Mouse (Mus musculus) cerebellum, adult 8-10 months (tissue): ENCODE data around the gene Zfp157.
"Not testable (repeated sequence)": the region's sequence is repeated elsewhere in the genome, so short reads cannot be mapped to it uniquely, and the experiment has no call there.

Source experiments
- DNase-seq: peaks from one replicate; pipeline ENCODE4 v3.0.0; 2022

Zfp157 gene

GRCm38 (mm10) chr5:138441286-138442194, at the start of gene Zfp157:
Zfp157 (plus strand) TSS chr5:138441468.
- DNase-seq: peak; percentile 90

- no peak for DNase-seq
Measured at GRCm38 (mm10) chr5:138397795-138398337, 43.4 kb upstream of the Zfp157 start.

- not testable (repeated sequence) for DNase-seq
Measured at GRCm38 (mm10) chr5:138400431-138400830, 40.8 kb upstream of the Zfp157 start.

GRCm38 (mm10) chr5:138458371-138458770, 17.1 kb downstream of the Zfp157 start:
- no peak for DNase-seq

GRCm38 (mm10) chr5:138459107-138459506, 17.8 kb downstream of the Zfp157 start:
- DNase-seq: no peak

- DNase-seq: peak; percentile 37
Measured at GRCm38 (mm10) chr5:138473601-138474000, 32.3 kb downstream of the Zfp157 start.

GRCm38 (mm10) chr5:138504548-138504947, 63.3 kb downstream of the Zfp157 start:
- not testable (repeated sequence) for DNase-seq
